Mouse (Mus musculus) limb, embryonic 12.5 days (tissue): Measurements from ENCODE around the gene Pnkp. TPM values are rescaled to one million over a fixed set of nuclear protein-coding genes. Genes with fewer than 3 reads are reported as not detected.

Experiments
- ATAC-seq: fragments of 200-750 bp; cut with Nextera tagmentation; 2 replicates; pipeline ENCODE4 v1.8.0; 2017; ENCODE audit warnings: low read depth, moderate TSS enrichment; ENCODE audit not compliant: insufficient number of reproducible peaks, insufficient read depth, low FRiP score, low TSS enrichment
- H3K27ac ChIP-seq: fragments of 300-500 bp; sonication (generic); 2 replicates; pipeline ENCODE4 v1.5.1; 2016; ENCODE audit warnings: mild to moderate bottlenecking, moderate library complexity
- H3K27me3 ChIP-seq: fragments of 300-500 bp; sonication (generic); 2 replicates; pipeline ENCODE4 v1.6.1; 2016; ENCODE audit warnings: mild to moderate bottlenecking, moderate library complexity
- H3K36me3 ChIP-seq: fragments of 300-500 bp; sonication (generic); 2 replicates; pipeline ENCODE4 v1.6.1; 2016; ENCODE audit warnings: mild to moderate bottlenecking, moderate library complexity
- H3K4me1 ChIP-seq: fragments of 300-500 bp; sonication (generic); replicated peaks from 2 replicates; pipeline ENCODE4 v1.6.1; 2016
- H3K4me2 ChIP-seq: fragments of 300-500 bp; sonication (generic); 2 replicates; pipeline ENCODE4 v1.6.1; 2016; ENCODE audit warnings: mild to moderate bottlenecking, moderate library complexity
- H3K4me3 ChIP-seq: fragments of 300-500 bp; sonication (generic); replicated peaks from 2 replicates; pipeline ENCODE4 v1.5.1; 2016; ENCODE audit warnings: mild to moderate bottlenecking
- H3K9ac ChIP-seq: fragments of 300-500 bp; sonication (generic); replicated peaks from 2 replicates; pipeline ENCODE4 v1.6.1; 2016; ENCODE audit warnings: mild to moderate bottlenecking, moderate library complexity
- H3K9me3 ChIP-seq: fragments of 300-500 bp; sonication (generic); 2 replicates; pipeline ENCODE4 v1.6.1; 2016; ENCODE audit warnings: mild to moderate bottlenecking, moderate library complexity
- WGBS: fragments of 180-500 bp; shearing (Covaris S2); methylation state at CpG from one replicate; pipeline ENCODE4 v1.1.7; 2016; 5-methylcytosine and 5-hydroxymethylcytosine counted together
- polyA plus RNA-seq: library from polyadenylated mRNA; unstranded; fragments of >200 nt; fragmentation: Nextera tagmentation; extraction: Ambion mirVana; gene quantifications from 2 replicates; pipeline ENCODE4 v1.2.1, GENCODE M21; 2016

Pnkp gene
- polyA plus RNA-seq, 1 experiment from 2014 or later = 37.3 TPM

GRCm38 (mm10) chr7:44893197-44893596 is 36.3 kb downstream of the Pnkp start:
- WGBS = 34% methylated on average over 8 of the region's 8 CpGs

GRCm38 (mm10) chr7:44894175-44894574 is 37.2 kb downstream of the Pnkp start:
- H3K4me1 ChIP-seq = peaks cover 44% of the 10 kb centered on the region

More at GRCm38 (mm10) chr7:44893197-44893596, 36.3 kb downstream of the Pnkp start:
- peak overlapping the region; percentile 92 for H3K27ac ChIP-seq
- H3K9ac ChIP-seq = no peak overlapping the region
- ATAC-seq = no peak
- peaks cover 38% of the 10 kb centered on the region for H3K4me1 ChIP-seq
- H3K4me3 ChIP-seq = peak overlapping the region; percentile 23; the same call in 1 of the 2 replicates
- H3K9me3 ChIP-seq = no peaks in the 10 kb centered on the region
- H3K27me3 ChIP-seq = no peaks in the 10 kb centered on the region
- peak overlapping the region; percentile 85 for H3K4me2 ChIP-seq
- peaks cover 23% of the 10 kb centered on the region for H3K36me3 ChIP-seq

GRCm38 (mm10) chr7:44895206-44895592 is 38.3 kb downstream of the Pnkp start:
- WGBS = 67% methylated on average over 7 of the region's 7 CpGs
- no peak overlapping the region for H3K9ac ChIP-seq
- peak overlapping the region; percentile 62 for H3K4me3 ChIP-seq

More at GRCm38 (mm10) chr7:44894175-44894574, 37.2 kb downstream of the Pnkp start:
- 84% methylated on average over 3 of the region's 3 CpGs for WGBS
- Histone ChIP-seq H3K4me2 (no peak overlapping the region), H3K27ac (no peak overlapping the region), H3K9ac (no peak overlapping the region), H3K4me3 (no peak overlapping the region), H3K9me3 (no peaks in the 10 kb centered on the region), H3K27me3 (no peaks in the 10 kb centered on the region), H3K36me3 (peaks cover 20% of the 10 kb centered on the region)
- no peak for ATAC-seq

GRCm38 (mm10) chr7:44895593-44896434 is 38.9 kb downstream of the Pnkp start, which contains the start of gene Fuz:
TSS of gene Fuz (plus strand) at chr7:44896079.
- Histone ChIP-seq H3K36me3 (peaks cover 27% of the 10 kb centered on the region), H3K4me1 (peaks cover 42% of the 10 kb centered on the region), H3K27me3 (no peaks in the 10 kb centered on the region), H3K4me2 (peak within 1 kb of the TSS; percentile 75), H3K9ac (peak within 1 kb of the TSS; percentile 72), H3K27ac (peak within 1 kb of the TSS; percentile 90), H3K4me3 (peak within 1 kb of the TSS; percentile 62), H3K9me3 (no peaks in the 10 kb centered on the region)
- ATAC-seq = peak; percentile 35
- 1% methylated on average over 34 of the region's 34 CpGs for WGBS

More at GRCm38 (mm10) chr7:44895206-44895592, 38.3 kb downstream of the Pnkp start:
- ATAC-seq = no peak
- no peaks in the 10 kb centered on the region for H3K27me3 ChIP-seq
- H3K4me1 ChIP-seq = peaks cover 44% of the 10 kb centered on the region
- H3K27ac ChIP-seq = peak overlapping the region; percentile 90
- H3K9me3 ChIP-seq = no peaks in the 10 kb centered on the region
- H3K4me2 ChIP-seq = peak overlapping the region; percentile 75
- peaks cover 27% of the 10 kb centered on the region for H3K36me3 ChIP-seq

- ATAC-seq = no peak
- peak overlapping the region; percentile 72 for H3K9ac ChIP-seq
- H3K9me3 ChIP-seq = no peaks in the 10 kb centered on the region
- H3K27ac ChIP-seq = peak overlapping the region; percentile 90
- peaks cover 42% of the 10 kb centered on the region for H3K4me1 ChIP-seq
- H3K36me3 ChIP-seq = peaks cover 27% of the 10 kb centered on the region
- H3K4me2 ChIP-seq = peak overlapping the region; percentile 75
- 38% methylated on average over 10 of the region's 10 CpGs for WGBS
- H3K27me3 ChIP-seq = no peaks in the 10 kb centered on the region
- H3K4me3 ChIP-seq = peak overlapping the region; percentile 62
Measured at GRCm38 (mm10) chr7:44896499-44896898, 39.6 kb downstream of the Pnkp start.

GRCm38 (mm10) chr7:44898607-44899006 is 41.7 kb downstream of the Pnkp start:
- no peak overlapping the region for H3K4me2 ChIP-seq
- H3K27ac ChIP-seq = no peak overlapping the region
- no peaks in the 10 kb centered on the region for H3K27me3 ChIP-seq
- H3K9me3 ChIP-seq = no peaks in the 10 kb centered on the region
- no peak for ATAC-seq
- 40% methylated on average over 19 of the region's 19 CpGs for WGBS
- H3K36me3 ChIP-seq = peaks cover 47% of the 10 kb centered on the region
- H3K4me3 ChIP-seq = no peak overlapping the region
- H3K9ac ChIP-seq = 0 out of 2 replicates have a peak overlapping the region, but pooled peaks have one; percentile 31
- peaks cover 41% of the 10 kb centered on the region for H3K4me1 ChIP-seq

- WGBS = 91% methylated on average over 11 of the region's 11 CpGs
- Histone ChIP-seq H3K9ac (no peak overlapping the region), H3K27ac (no peak overlapping the region), H3K36me3 (peaks cover 67% of the 10 kb centered on the region), H3K4me2 (no peak overlapping the region), H3K4me1 (peaks cover 36% of the 10 kb centered on the region), H3K27me3 (no peaks in the 10 kb centered on the region), H3K4me3 (no peak overlapping the region), H3K9me3 (no peaks in the 10 kb centered on the region)
- ATAC-seq = no peak
Measured at GRCm38 (mm10) chr7:44900632-44901031, 43.7 kb downstream of the Pnkp start.

GRCm38 (mm10) chr7:44901230-44901722 is 44.3 kb downstream of the Pnkp start:
- no peak for ATAC-seq
- no peaks in the 10 kb centered on the region for H3K27me3 ChIP-seq
- peaks cover 36% of the 10 kb centered on the region for H3K4me1 ChIP-seq
- H3K27ac ChIP-seq = peak overlapping the region; percentile 78
- no peaks in the 10 kb centered on the region for H3K9me3 ChIP-seq
- peaks cover 73% of the 10 kb centered on the region for H3K36me3 ChIP-seq
- peak overlapping the region; percentile 53 for H3K4me2 ChIP-seq
- H3K4me3 ChIP-seq = peak overlapping the region; percentile 27
- peak overlapping the region; percentile 23; the same call in 1 of the 2 replicates for H3K9ac ChIP-seq
- 17% methylated on average over 21 of the region's 21 CpGs for WGBS

- Histone ChIP-seq H3K4me2 (no peak overlapping the region), H3K36me3 (peaks cover 96% of the 10 kb centered on the region), H3K27me3 (no peaks in the 10 kb centered on the region), H3K4me1 (peaks cover 19% of the 10 kb centered on the region), H3K9ac (no peak overlapping the region), H3K27ac (no peak overlapping the region), H3K4me3 (no peak overlapping the region), H3K9me3 (no peaks in the 10 kb centered on the region)
- 93% methylated on average over 20 of the region's 20 CpGs for WGBS
- ATAC-seq = no peak
Measured at GRCm38 (mm10) chr7:44905430-44905829, 48.5 kb downstream of the Pnkp start.

- 86% methylated on average over 15 of the region's 15 CpGs for WGBS
- no peak for ATAC-seq
- peaks cover 100% of the 10 kb centered on the region for H3K36me3 ChIP-seq
- H3K4me3 ChIP-seq = no peak overlapping the region
- H3K9me3 ChIP-seq = no peaks in the 10 kb centered on the region
- H3K27me3 ChIP-seq = no peaks in the 10 kb centered on the region
- H3K4me1 ChIP-seq = no peaks in the 10 kb centered on the region
- H3K9ac ChIP-seq = no peak overlapping the region
- H3K27ac ChIP-seq = no peak overlapping the region
- H3K4me2 ChIP-seq = no peak overlapping the region
Measured at GRCm38 (mm10) chr7:44908706-44909476, 52.0 kb downstream of the Pnkp start.
